ENCODE assay signal across 21 mouse cellular contexts in the genomic region with DNA sequence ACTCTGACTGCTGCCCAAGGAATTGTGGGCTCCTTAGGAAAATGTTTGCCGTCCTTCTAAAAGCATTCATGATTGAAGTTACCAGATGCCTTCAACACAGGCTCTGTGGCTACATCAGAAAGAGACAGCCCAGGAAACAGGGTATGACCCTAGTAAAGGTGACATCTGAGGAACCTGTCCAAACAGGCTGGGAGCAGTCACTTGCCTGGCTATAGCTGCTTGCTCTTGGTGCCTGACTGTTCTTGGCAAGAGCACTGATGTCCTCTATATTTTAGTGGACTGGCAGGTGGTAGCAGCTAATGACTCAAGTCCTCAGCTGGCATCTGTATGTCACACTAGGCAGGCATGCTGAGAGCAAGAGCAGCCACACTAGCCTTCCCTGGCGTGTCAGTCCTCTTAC.
DNase-seq lines count a peak whose midpoint lies in the region; ATAC-seq and TF ChIP-seq lines count a peak whose summit lies in the region.
"Had no signal": no experiment of that assay in that cellular context is flagged by ENCODE, and none has a peak within 500 bp of the region (broad histone marks: within the 10 kb centered on the region; RNA-seq: fewer than 3 reads in every experiment).

No protein-coding gene starts in this region.

- H3K4me3 ChIP-seq in hindbrain, postnatal 0 days (ENCODE audit: low read length), result no peak overlapping the region
- no peak overlapping the region for H3K4me3 ChIP-seq in hindbrain, embryonic 13.5 days
- H3K4me3 ChIP-seq in kidney, embryonic 16.5 days (ENCODE audit: low read length), result no peak overlapping the region
- H3K4me3 ChIP-seq: heart, adult 2 months; intestine, embryonic 15.5 days; layer of hippocampus, adult 2 months; liver, embryonic 13.5 days; midbrain, embryonic 12.5 days had no signal

- WGBS in hindbrain, postnatal 0 days, result 76% methylated on average over 2 of the region's 2 CpGs
- 87% methylated on average over 2 of the region's 2 CpGs for WGBS in hindbrain, embryonic 13.5 days
- WGBS in kidney, embryonic 16.5 days, result 98% methylated on average over 2 of the region's 2 CpGs

- H3K4me1 ChIP-seq in hindbrain, postnatal 0 days (ENCODE audit: insufficient read depth, low read length), result 0 out of 2 replicates have a peak, but pooled peaks cover 6% of the 10 kb centered on the region
- no peaks in the 10 kb centered on the region for H3K4me1 ChIP-seq in hindbrain, embryonic 13.5 days (replicated peaks)
- H3K4me1 ChIP-seq in kidney, embryonic 16.5 days (ENCODE audit: insufficient read depth, low read length), result no peaks in the 10 kb centered on the region
- H3K4me1 ChIP-seq: intestine, embryonic 15.5 days; liver, embryonic 13.5 days; midbrain, embryonic 12.5 days had no signal

- H3K9ac ChIP-seq in hindbrain, postnatal 0 days (replicated peaks; ENCODE audit: low read length), result no peak overlapping the region
- no peak overlapping the region for H3K9ac ChIP-seq in hindbrain, embryonic 13.5 days
- H3K9ac ChIP-seq in kidney, embryonic 16.5 days (replicated peaks; ENCODE audit: low read length), result no peak overlapping the region
- H3K9ac ChIP-seq: hindbrain, embryonic 14.5 days; intestine, embryonic 15.5 days; liver, embryonic 13.5 days; midbrain, embryonic 12.5 days had no signal

- H3K9me3 ChIP-seq in hindbrain, postnatal 0 days (ENCODE audit: low read length), result no peaks in the 10 kb centered on the region
- H3K9me3 ChIP-seq in hindbrain, embryonic 13.5 days, result no peaks in the 10 kb centered on the region
- H3K9me3 ChIP-seq in kidney, embryonic 16.5 days (ENCODE audit: low read length), result no peaks in the 10 kb centered on the region
- H3K9me3 ChIP-seq: intestine, embryonic 15.5 days; liver, embryonic 13.5 days; midbrain, embryonic 12.5 days had no signal

- no peak overlapping the region for H3K4me2 ChIP-seq in hindbrain, postnatal 0 days (ENCODE audit: low read depth, low read length)
- no peak overlapping the region for H3K4me2 ChIP-seq in hindbrain, embryonic 13.5 days
- H3K4me2 ChIP-seq in kidney, embryonic 16.5 days (replicated peaks; ENCODE audit: low read depth, low read length), result no peak overlapping the region
- H3K4me2 ChIP-seq: hindbrain, embryonic 14.5 days; intestine, embryonic 15.5 days; liver, embryonic 13.5 days; midbrain, embryonic 12.5 days had no signal

- peak; percentile 28 for DNase-seq in hindbrain, postnatal 0 days (ENCODE audit: low spot score)
- peak; percentile 60 to 79 for DNase-seq in cerebellum, adult 18-20 months
- peak; percentile 86 for DNase-seq in cerebellum, adult 9-11 months
- DNase-seq in T-cell, adult 2 months (ENCODE audit: low spot score), result no peak
- DNase-seq: adrenal gland, postnatal 14 days; gastrocnemius, postnatal 25 days; kidney, adult 9 months; kidney, postnatal 25 days; liver, embryonic 13.5 days; lung, adult 2 months; lung, postnatal 14 days had no signal

- H3K27ac ChIP-seq in hindbrain, postnatal 0 days, result no peak overlapping the region
- no peak overlapping the region for H3K27ac ChIP-seq in hindbrain, embryonic 13.5 days
- no peak overlapping the region for H3K27ac ChIP-seq in kidney, embryonic 16.5 days (ENCODE audit: low read length)
- H3K27ac ChIP-seq: heart, adult 2 months; hindbrain, embryonic 14.5 days; intestine, embryonic 15.5 days; layer of hippocampus, adult 2 months; liver, embryonic 13.5 days; midbrain, embryonic 12.5 days had no signal

- H3K27me3 ChIP-seq in hindbrain, postnatal 0 days (ENCODE audit: insufficient read depth, low read length), result no peaks in the 10 kb centered on the region
- H3K27me3 ChIP-seq in hindbrain, embryonic 13.5 days, result no peaks in the 10 kb centered on the region
- H3K27me3 ChIP-seq in kidney, embryonic 16.5 days (ENCODE audit: insufficient read depth, low read length), result no peaks in the 10 kb centered on the region
- H3K27me3 ChIP-seq: intestine, embryonic 15.5 days; liver, embryonic 13.5 days; midbrain, embryonic 12.5 days had no signal

- no peaks in the 10 kb centered on the region for H3K36me3 ChIP-seq in hindbrain, postnatal 0 days (ENCODE audit: insufficient read depth, low read length)
- no peaks in the 10 kb centered on the region for H3K36me3 ChIP-seq in hindbrain, embryonic 13.5 days
- H3K36me3 ChIP-seq in kidney, embryonic 16.5 days (ENCODE audit: insufficient read depth, low read length), result no peaks in the 10 kb centered on the region
- H3K36me3 ChIP-seq: intestine, embryonic 15.5 days; liver, embryonic 13.5 days; midbrain, embryonic 12.5 days had no signal

- no peak for TF ChIP-seq CTCF in hindbrain, postnatal 0 days (IDR thresholded peaks at IDR 0.05; ENCODE audit: low read depth)

- ATAC-seq in hindbrain, postnatal 0 days, result peak; percentile 46; the same call in 1 of the 2 replicates
- no peak for ATAC-seq in hindbrain, embryonic 13.5 days (ENCODE audit: low FRiP score)
- no peak; the same call in 1 of the 2 replicates for ATAC-seq in kidney, embryonic 16.5 days (ENCODE audit: low FRiP score, low TSS enrichment)
- ATAC-seq in erythroblast, adult 5-6 weeks (replicated peaks; ENCODE audit: low FRiP score, poor library complexity, severe bottlenecking), result no peak
- ATAC-seq: activated CD4-positive, CD25-positive, alpha-beta regulatory T cell, adult 4 months; forebrain, embryonic 16.5 days; intestine, embryonic 15.5 days had no signal
